Mouse (Mus musculus) adrenal gland, postnatal 36 days (tissue): ENCODE results near the gene Gabbr2. TPM values are rescaled to one million over a fixed set of nuclear protein-coding genes. Genes with fewer than 3 reads are reported as not detected.
A peak's percentile ranks its signal among the peaks of the same experiment; 100 is the strongest.

Experiments
- DNase-seq, 2 experiments: peaks; one replicate each; pipeline ENCODE4 v3.0.0; 2021; ENCODE audit warnings: mixed read lengths in 1 of 2
- total RNA-seq, 2 experiments: library from RNA; stranded (reverse); gene quantifications; 2 replicates each; pipeline ENCODE4 v1.2.3; 2021

Gene Gabbr2
- total RNA-seq, 2 experiments from 2014 or later = 0.20 TPM; not detected in 1

DNA sequence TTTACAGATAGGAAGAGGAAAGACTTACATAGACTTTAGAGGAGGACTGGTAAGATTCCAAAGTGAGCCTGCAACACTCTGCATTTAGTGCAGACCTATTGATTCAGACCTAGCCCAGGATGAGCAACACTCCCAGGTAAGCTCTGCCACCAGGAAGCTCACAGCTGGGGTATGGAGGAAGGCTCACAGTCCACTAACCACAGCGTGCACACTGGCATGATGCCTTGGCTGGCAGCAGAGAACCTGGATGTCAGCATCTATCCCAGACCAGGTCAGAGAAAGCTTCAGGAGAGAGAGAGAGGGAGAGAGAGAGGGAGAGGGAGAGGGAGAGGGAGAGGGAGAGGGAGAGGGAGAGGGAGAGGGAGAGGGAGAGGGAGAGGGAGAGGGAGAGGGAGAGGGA, 231.8 kb downstream of the Gabbr2 start:
- DNase-seq = no peak

DNA sequence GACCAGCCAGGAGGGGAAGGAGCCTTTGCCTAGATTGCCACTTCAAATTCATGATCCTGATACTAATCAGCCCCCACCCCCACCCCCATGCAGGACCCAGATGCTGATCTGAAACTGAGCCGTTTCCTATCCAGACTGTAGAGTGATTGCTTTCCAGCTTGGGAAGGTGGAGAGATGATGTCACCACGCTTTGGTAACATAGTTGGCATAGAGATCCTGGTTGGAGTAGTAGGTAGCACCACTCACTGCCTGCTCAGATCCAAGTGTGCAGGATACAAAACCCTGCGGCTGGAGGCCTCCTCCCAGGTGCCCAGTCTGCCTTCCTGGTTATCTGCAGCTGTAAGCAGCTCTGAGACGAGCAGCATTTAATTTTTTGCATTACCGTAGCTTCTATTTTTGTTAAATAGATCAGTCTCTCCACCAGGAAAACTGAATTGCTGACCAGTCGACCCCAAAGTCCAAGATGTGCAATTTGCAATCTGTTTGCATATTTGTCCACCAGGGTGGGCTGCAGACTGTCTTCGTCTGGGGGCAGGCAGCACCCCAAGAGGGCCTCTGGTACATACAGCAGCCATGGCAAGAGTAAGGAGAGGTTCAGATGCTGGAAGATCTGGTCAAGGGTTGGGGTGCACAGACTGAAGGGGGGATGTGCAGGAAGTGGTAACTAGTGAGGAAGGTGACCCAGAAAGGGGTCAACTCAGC, 233.2 kb downstream of the Gabbr2 start:
- no peak for DNase-seq

DNA sequence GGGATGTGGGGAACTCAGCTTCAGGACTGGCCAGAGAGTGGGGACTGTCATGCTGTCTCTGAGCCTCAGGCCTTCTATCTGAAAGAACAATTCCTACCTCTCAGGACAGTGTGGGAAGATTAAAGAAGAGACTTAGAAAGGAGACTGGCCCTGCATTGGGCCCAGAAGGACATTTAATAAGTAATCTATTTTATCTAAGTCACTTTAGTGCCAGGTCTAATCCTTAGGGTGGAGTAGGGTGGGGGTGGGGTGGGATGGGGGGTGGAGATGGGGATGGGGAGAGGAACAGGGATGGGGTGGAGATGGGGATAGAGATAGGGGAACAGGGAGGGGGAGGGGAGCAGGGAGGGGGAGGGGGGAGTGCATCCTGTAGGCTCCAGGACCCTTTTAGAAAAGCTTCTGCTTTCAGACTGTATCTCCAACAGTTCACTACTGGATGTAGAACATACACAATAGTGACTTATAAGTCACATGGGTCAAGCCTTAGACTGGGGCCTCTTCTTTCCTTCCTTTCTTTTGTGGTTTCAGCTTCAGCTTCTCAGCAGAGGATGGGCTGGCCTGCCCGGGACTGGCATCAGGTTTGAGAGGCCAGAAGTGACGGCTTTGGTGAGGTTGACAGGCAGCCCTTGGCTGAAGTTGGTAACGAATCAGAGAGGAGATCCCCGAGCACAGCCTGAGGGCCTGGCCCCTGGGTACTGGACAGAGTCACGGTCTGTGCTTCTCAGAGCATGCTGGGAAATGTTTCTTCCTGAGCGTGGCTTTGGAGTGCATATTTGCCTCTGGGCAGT, 237.1 kb downstream of the Gabbr2 start:
- DNase-seq = no peak

DNA sequence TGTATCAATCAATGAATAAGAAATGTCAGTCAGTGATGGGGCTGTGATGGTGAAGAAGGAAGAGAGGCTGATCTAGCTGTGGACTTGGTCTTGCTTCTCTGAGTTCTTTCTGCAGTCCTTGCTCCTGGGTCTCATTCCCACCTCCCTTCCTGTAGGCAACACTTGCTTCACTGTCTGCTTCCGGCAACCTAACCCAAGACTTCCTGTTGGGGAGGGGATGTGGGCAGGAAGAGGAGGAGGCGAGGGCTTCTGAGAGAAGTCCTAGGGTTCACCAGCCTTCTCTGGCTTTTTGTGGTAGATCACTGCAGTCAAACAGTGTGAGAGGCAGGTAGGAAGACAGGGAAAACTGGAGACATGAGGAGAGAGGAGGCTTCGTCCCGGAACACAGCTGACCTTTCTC, 239.4 kb downstream of the Gabbr2 start:
- DNase-seq = no peak

DNA sequence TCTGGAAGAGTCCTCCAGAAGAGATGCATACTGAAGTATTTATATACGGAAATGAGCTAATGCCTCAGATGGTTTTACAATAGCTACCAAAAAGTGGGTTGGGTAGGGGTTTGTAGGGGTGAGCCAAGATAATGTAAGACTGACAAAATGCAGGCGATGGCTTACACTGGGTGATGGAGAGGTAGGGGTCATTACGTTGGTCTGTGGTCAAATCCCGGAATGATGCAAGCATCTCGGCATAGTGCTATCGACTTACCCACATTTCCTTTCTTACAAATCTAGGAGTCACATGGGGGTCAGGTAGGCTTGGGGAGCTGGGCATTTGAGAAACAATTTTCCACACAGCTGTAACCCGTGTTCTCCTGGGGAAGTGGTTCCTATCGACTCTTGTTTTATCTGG, 242.7 kb downstream of the Gabbr2 start:
- DNase-seq = no peak

DNA sequence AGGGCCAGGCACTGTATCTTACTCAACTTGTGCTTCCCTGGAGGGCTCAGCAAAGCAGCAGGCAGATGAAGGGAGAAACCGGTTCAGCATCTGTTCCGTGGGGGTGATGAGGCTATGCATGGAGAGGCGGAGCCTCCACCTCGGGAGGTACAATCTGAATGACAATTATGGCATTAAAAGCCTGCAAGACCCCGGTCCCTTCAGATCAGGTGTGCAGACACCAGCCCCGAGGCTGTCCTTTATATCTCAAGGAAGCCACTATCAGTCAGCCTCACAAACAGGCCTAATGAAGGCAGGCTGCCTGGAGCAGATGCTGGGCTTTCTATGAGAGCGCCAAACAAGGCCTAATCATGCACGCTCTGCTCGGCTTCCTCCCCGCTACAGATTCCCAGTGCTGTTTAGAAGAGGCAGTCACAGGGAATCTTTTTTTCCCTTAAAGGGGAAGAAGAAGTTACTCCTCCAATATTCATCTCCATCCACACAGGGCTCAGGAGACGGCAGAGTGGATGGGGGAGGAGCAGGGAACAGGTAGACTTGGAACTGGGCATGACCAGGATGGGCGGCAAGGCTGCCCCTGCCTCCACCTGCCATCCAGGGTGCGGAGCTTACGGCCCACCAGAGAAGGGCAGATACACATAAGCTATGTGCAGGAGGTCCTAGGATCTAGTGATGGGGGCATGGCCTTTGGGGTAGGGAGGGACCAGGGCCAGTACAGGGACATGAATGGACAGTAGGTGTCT, 244.5 kb downstream of the Gabbr2 start:
- DNase-seq = no peak

DNA sequence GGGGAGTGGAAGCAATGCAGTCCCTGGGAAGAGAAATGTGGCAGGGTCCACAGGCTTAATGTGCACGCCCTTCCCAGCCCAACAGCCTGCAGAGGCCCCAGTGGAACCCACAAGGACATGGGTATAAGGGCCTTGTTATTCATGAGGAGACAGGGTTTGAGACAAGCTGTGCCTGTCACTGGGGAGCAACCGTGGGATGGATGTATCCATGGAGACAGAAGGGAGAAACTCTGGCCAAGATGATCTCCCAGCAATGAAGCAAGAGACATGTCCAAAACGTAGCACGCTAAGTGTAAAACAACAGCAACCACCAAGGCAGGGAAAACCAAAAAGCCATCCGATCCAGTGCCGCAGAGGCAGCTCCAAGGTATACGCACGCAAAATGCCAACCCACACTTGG, 246.1 kb downstream of the Gabbr2 start:
- DNase-seq = no peak

DNA sequence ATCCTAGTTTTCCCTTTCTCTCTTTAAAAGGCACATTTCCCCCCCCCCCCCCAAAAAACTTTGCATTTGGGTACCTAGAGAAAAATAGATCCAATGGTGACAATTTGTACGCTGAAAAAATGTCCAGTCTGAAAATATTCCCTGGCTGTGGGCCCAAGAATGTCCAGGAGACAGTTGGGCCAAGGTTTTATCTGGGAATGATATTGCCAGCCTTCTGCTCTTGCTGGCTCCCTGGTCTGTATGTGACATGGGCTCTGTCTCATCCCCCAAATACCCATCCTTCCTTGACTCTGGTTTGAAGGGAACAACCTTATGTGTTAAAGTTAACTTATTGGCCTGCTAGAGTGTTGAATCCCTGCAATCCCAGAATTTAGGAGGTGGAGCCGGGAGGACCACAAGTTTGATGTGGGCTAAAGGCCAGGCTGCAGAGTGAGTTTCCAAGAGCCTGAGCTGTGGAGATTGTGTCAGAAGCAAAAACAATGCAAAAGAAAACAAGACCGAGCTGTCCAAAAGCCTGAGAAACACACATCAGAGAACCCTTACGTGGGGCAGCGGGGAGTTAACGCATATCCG, 247.0 kb downstream of the Gabbr2 start:
- DNase-seq = no peak

DNA sequence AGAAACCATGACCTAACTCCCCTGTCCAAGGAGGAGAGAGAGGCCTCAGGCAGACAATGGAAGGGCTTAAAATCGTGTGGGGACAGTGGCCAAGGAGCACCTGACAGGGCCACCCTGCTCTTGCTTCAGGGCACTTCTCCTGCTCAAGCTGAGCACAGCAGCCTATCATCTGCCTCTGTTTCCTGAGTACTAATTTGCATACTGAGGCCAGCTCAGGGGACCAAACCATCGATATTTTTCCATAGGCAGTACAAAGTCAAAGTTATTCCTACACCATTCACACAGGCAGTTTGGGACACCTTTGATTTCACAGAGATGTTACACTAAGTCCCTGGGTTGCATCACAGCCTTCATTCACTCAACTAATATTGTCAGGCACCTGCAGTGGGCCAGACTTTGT, 249.1 kb downstream of the Gabbr2 start:
- DNase-seq = no peak

DNA sequence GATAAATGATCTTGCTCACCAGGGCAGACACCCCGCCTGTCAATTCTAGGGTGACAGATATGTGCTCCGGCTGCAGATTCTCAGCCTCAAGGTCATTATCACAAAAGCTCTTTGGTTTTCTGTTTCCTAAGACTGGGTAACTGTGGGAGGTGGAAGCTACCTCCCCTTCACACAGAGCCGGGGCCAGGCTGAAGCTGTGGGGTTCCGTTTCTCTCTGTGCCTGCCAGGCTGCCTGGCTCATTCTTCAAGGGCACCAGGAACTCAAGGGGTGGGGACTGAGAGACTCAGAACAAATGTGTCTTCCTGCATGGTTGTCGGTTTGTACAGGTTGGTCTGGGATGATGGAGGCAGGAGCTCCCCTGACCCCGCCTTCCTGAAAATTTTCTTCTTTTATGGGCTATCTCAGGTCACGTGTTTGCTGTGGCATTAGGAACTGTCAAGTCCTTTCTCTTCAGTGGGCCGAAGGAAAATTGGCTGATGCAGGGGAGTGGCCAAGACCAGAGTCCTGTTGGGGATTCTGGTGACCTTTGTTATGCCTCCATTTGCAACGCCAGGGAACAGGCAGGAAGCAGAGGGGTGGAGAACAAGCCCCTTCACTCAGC, 254.7 kb downstream of the Gabbr2 start:
- peak; percentile 11 to 29 for DNase-seq

DNA sequence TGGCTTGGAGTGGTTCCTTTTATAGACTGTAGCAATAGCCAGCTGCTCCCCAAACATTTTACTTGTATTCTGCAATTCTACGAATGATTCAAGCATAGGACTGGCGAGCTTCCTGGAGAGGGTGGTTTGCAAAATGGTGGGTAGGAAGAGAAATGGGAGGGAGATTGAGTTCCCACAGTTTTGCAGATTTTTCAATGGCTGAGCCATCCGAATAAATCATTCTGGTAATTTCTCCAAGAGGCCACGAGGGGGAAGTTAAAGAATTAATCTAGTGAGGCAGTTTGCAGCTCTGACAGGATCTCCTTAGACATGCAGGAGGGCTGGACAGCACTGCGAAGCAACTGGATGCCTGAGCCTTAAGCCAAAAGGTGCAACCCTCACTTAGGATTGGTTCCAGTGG, 256.8 kb downstream of the Gabbr2 start:
- no peak for DNase-seq

DNA sequence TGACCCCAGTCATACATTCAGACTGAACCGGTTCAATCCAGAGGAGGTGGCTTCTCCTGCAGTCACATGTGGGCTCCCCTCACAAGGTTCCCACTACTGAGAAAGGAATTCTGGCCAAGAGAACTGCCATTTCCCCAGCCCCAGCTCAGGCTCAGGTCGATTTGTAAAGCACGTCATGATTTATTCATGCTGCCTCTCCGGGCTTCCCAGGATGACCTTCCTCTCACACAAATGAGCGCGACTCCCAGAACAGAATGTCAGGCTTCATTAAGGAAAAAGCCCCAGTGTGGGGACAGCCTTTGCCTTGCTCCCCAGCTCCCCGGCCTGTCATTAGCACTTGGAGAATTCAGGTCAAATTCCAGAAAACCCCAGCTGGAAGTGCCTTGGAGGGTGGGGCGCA, 260.1 kb downstream of the Gabbr2 start:
- DNase-seq = no peak

DNA sequence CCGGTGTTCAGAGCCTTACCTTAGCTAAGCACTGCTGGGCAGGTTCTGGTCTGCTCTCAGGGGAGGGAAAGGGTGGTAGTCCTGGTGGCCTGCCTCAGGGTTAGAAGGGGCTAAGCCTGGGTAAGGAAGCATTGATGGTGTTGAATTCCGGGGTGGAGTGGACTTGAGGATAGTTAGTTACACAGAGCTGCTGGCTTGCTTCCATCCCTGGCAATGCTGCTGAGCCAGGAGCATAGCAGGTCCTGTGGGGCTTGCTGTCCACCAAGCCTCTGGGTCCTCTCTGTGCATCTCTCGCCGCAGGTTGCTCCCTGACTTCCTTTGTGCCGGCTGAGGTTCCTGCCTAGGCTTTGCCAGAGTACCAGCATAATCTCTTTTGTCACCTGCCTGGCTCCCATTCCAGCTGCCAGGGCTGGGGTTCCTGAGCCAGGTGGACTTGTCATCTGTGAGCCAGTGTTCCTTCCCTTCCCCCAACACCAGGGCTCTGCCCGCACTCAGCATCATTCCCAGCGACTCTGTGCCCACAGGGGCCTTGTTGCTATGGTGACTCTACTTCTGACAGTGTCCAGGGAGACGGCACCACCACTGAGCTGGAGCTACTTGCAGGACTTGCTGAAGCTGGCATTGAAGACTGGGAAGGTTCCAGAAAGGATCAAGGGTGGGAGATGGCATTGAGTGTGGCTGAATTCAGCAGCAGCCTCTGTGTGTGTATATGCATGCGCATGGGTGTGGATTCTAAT, 262.2 kb downstream of the Gabbr2 start:
- DNase-seq = no peak

DNA sequence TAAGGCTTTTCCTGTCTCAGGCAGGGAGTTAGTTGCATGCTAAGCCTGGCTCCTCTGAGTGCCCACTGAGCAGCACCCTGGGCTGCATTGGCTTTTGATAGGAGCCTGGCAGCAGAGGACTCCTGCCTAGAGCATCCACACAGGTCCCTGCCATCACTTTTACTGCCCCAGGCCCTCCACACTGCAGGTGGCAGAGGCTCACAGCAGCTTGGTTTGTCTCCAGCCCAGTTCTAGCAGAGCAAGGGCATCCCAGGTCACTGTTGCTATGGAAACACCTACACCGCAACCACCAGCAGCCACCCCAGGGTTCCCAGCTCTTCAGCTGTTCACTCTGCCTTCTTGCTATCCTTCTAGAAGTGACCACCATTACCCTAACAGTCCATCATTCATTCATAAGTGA, 263.4 kb downstream of the Gabbr2 start:
- peak in 1 of 2 experiments; percentile 22 for DNase-seq

DNA sequence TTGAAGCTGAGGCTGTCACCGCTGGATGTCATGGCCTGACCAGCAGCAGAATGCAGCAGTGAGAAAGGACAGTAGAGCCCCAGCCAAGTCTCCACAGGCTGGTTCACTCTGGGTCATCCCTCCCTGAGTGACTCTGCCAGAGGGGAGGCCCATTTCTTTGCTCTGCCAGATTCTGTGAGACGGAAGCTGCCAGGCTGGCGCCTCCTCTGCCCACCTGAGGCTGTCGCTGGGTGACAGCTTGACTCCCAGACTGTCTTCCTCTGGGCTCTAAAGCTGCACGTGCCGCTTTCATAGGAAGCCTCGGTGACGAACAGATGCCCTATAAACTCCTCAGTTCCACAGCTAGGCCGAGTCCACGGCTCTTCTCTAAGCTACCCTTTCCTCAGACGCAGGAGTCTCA, 264.5 kb downstream of the Gabbr2 start:
- no peak for DNase-seq

DNA sequence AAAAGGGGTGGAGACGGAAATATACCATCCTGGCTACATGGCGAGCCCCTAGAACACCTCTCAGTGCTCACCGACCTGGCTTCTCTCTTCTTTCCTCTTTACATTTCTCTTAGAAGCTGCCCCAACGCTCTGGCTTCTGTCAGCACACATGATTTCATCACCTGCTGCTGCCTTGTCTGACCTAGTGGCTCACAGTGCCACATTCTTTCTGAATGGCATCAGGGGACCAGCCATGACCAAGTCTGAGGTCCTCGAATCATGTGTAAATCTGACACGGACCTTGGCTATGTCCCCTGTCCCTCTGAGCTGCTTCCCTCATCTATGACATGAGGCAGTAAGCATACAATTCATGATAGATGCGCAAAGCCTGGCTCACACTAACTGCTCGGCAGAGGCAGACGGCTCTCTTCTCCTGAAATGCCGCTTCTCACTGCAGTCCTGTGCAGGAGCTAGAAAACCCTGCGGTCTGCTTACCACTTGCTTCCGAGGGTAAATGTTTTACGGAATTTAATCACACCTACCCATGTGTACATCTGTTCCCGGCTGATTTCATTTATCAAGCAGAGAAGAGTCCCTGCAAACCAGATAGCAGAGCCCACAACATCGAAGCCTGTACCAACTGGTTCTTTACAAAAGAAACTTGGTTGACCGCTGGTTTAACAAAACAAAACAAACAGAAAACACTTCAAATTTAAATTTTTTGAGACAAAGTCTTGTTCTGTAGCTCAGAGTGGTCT, 270.7 kb downstream of the Gabbr2 start:
- DNase-seq = no peak

DNA sequence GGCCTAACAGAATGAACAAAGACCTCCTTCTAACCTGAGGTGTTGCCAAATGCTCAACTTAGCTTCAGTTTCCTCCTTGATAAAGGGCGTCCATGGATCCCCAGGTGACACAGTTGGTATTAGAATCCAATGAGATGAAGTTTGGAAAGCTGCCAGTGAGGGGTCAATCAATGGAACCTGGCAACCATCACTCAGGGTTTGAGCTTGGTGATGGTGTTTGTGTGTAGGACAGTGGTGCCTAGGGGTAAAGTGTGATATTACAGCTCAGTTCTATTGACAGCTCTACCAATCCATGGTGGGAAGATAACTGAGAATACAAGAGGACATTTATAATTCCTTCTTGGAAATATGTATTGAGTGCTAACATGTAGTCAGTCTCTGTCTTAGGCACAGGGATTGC, 271.6 kb downstream of the Gabbr2 start:
- no peak for DNase-seq

DNA sequence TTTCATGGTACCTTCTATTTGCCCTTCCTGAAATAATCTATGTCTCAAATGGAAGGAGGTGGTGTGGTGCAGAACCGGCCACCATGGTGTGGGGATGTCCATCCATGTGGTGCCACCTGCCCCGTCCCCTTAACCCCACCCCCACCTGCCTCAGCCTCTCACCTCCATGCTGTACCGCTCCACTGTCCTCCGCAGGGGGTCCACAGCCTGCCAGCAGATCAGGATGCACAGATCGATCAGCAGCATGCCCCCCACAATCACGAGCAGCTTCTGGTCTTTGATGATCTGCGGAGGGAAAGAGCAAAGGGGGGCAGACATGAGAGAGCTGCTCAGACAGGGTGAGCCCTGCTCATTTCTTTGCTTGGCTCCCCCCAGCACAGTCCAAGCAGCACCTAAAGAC, 273.0 kb downstream of the Gabbr2 start:
- no peak for DNase-seq

DNA sequence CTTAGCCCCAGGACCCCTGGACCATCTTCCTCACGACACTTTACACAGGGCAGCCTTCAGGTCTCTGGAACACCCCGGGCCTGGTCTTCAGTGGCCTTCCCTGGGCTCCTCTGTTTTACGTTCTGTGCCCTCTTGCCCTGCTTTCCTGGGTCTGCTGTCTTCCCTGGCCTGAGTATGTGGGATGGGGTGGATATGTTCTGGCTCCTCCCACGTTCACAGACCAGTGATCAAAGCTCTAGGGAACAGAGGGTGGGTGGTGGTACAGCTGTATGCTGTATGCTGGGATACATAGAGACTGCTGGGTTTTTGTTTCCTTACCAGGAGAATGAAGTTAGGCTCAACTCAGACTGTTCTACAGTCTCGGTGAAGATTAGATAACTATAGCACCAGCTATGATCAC, 274.5 kb downstream of the Gabbr2 start:
- no peak for DNase-seq

DNA sequence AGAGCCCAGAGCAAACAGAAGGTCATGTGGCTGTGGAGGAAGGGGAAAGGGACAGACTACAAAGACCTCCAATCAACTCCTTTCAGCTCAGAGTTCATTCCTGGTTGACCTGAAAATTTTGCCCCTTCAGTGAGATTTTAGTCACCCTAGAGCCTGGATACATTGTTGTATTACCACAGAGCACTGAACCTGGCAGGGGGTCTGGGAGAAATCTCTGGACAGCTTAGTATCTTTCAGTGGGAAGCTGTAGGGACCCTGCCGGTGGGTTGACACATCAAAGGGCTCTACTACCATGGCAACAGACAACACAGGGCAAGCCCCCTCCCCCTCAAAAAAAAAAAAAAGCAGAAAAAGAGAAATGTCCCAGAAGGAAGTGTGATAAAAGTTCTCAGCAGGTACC, 275.3 kb downstream of the Gabbr2 start:
- no peak for DNase-seq

DNA sequence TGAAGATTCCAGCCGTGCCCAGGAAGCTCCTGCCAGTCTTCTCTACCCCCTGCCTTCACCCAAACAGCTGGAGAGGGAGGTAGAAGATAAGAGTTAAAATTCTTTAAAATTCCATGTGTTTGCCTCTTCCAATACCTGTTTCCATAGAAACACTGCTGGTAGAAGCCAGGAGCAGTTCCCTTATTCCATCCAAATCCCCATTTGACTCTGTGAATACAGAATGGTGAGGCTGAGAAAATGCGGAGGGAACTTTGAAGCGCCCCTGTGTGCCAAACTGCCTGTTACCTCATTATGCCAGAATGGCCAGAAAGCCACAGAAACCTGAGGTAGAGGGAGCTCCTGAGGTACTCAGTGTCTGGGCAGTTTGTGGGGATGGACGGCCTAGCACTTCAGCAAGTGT, 281.1 kb downstream of the Gabbr2 start:
- no peak for DNase-seq
